Mouse (Mus musculus) cerebellum, adult 11 months (tissue): ENCODE results near the gene Nudt1.

ENCODE experiments used
- DNase-seq: peaks from one replicate; pipeline ENCODE4 v3.0.0; 2022

The Nudt1 gene

GRCm38 (mm10) chr5:140321042-140321755 is at the start of gene Nudt1, which contains the start of gene Mad1l1:
Nudt1 (plus strand) TSS chr5:140321656.
Mad1l1 (minus strand) TSS chr5:140321552.
- peak; percentile 89 for DNase-seq

GRCm38 (mm10) chr5:140276779-140277178 is 44.7 kb upstream of the Nudt1 start:
- DNase-seq, result no peak

GRCm38 (mm10) chr5:140280205-140280604 is 41.3 kb upstream of the Nudt1 start:
- no peak for DNase-seq

- DNase-seq, result peak; percentile 22
Observed at GRCm38 (mm10) chr5:140282376-140282775, 39.1 kb upstream of the Nudt1 start.

GRCm38 (mm10) chr5:140282900-140283299 is 38.6 kb upstream of the Nudt1 start:
- no peak for DNase-seq

GRCm38 (mm10) chr5:140284011-140284410 is 37.4 kb upstream of the Nudt1 start:
- no peak for DNase-seq

- DNase-seq, result no peak
Observed at GRCm38 (mm10) chr5:140284761-140285160, 36.7 kb upstream of the Nudt1 start.

GRCm38 (mm10) chr5:140288287-140288686 is 33.2 kb upstream of the Nudt1 start:
- no peak for DNase-seq

GRCm38 (mm10) chr5:140289161-140289560 is 32.3 kb upstream of the Nudt1 start:
- no peak for DNase-seq

GRCm38 (mm10) chr5:140292152-140292551 is 29.3 kb upstream of the Nudt1 start:
- peak; percentile 32 for DNase-seq

GRCm38 (mm10) chr5:140298291-140298690 is 23.2 kb upstream of the Nudt1 start:
- DNase-seq, result no peak

- no peak for DNase-seq
Observed at GRCm38 (mm10) chr5:140306016-140306415, 15.4 kb upstream of the Nudt1 start.

- DNase-seq, result no peak
Observed at GRCm38 (mm10) chr5:140307602-140308001, 13.9 kb upstream of the Nudt1 start.

GRCm38 (mm10) chr5:140316716-140317115 is 4.7 kb upstream of the Nudt1 start:
- DNase-seq, result no peak

- DNase-seq, result no peak
Observed at GRCm38 (mm10) chr5:140321756-140322575, 510 bp downstream of the Nudt1 start.

GRCm38 (mm10) chr5:140324058-140324457 is 2.6 kb downstream of the Nudt1 start:
- DNase-seq, result no peak

GRCm38 (mm10) chr5:140331615-140332512 is 10.4 kb downstream of the Nudt1 start, which contains the start of gene Mrm2:
Mrm2 (minus strand) TSS chr5:140331898.
- DNase-seq, result peak; percentile 65

GRCm38 (mm10) chr5:140332519-140332918 is 11.1 kb downstream of the Nudt1 start:
- DNase-seq, result no peak

- no peak for DNase-seq
Observed at GRCm38 (mm10) chr5:140333631-140334030, 12.2 kb downstream of the Nudt1 start.

GRCm38 (mm10) chr5:140336680-140337079 is 15.2 kb downstream of the Nudt1 start:
- peak; percentile 24 for DNase-seq

GRCm38 (mm10) chr5:140338779-140339178 is 17.3 kb downstream of the Nudt1 start:
- no peak for DNase-seq

- DNase-seq, result no peak
Observed at GRCm38 (mm10) chr5:140339836-140340235, 18.4 kb downstream of the Nudt1 start.

- no peak for DNase-seq
Observed at GRCm38 (mm10) chr5:140342880-140343279, 21.4 kb downstream of the Nudt1 start.
